Mouse (Mus musculus) thymus, postnatal 14 days (tissue): ENCODE results near the gene Clec4b2.
"Not testable (repeated sequence)": the region's sequence is repeated elsewhere in the genome, so short reads cannot be mapped to it uniquely, and the experiment has no call there.

Experiments used
- DNase-seq: peaks from one replicate; pipeline ENCODE4 v3.0.0; 2021

The Clec4b2 gene

DNA sequence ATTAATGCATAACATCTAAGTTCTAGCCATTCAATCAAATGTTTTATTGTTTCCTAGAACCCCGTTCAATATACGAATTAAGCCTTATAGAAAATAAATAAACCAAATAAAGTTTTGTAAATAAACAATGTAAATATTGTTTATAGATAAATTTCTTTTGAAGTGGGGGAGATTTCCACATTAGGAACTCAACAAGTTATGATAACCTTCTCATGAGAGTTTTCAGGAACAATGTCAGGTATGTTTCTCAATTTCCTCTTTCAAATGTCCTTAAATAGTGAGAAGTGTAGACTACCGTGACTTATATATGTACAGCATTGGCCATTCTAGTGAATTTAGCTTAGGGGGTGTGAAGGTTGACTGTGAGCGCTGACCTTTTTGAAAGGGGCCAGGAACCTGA lies at the start of gene Clec4b2:
Gene Clec4b2, plus strand, starts transcription at position 301 of the 400 bp plus-strand sequence.
- DNase-seq = no peak

DNA sequence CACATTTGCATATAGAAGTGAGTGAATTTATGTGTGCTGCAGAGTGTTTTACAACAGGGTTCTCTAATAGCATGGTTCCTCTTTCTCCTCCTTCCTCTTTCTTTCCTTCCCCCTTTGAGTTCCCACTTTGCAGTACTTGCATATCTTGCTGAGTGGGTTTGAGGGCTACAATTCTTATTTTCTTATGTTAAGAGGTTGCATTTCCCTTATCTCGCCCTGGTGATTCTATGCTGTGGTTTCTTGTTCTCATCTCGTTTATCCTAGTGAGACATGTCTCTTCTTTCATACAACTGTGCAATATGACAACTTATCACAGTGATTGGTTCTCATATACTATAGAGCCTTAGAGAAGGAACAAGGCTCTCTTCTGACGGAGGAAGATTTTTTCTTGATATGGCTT lies 49.5 kb upstream of the Clec4b2 start:
- DNase-seq = no peak

DNA sequence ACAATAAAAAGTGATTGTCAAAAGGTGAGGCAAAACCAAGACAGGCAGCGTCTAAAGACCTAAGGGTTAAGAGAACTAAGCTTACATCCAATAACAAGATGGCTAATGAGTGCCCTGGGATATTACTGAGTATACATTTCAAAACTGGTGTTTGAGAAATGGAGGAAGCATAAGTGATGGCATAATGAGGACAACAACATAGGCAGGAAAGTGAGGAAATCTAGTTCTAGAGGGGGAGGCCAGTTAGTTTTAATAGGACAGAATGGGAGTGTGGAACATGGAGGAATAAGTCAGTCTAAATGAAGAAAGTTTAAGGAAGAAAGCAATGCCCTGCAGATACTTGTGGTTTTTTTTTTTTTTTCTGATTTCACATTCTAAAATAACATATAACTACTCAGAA lies 45.5 kb upstream of the Clec4b2 start:
- no peak for DNase-seq

GRCm38 (mm10) chr6:123137766-123138526 lies 34.7 kb upstream of the Clec4b2 start:
- DNase-seq = not testable (repeated sequence)

DNA sequence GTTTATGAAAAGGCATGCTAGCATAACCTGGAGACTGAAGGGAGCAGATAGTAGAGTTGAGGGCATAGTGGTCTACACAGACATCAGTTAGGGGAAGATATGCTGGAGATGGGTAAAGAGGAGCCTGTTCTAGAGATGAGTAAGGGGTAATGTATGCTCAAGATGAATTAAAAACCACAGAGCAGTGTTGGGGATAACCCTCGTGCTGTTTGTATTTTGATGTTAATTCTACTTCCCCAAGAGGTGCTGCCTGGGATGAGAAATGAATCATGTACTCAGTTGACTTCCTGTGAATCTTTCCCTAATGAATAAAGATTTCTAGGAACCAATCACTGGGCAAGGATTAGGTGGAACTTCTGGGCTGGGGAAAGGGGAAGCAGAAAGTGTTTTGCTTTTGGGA lies 2.6 kb upstream of the Clec4b2 start:
- no peak for DNase-seq

DNA sequence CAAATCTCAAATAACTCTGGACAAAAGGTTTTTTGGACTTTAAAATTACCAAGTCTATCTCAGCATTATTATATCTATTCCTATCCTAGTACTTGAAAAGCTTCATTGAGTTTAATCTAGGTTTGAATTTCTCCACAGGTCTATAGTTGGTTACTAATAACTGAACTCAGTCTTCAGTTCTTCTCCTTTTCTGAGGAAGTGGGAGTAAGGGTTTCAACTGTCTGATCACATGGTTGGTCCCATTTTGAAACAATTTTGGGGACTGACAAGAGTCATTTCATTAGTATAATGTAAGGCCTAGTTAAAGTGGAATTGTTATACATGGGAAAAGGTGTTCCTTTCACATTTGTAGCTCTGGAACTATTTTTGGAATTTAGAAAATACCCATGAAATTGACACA lies 1.7 kb upstream of the Clec4b2 start:
- no peak for DNase-seq

GRCm38 (mm10) chr6:123175549-123175948 lies 2.9 kb downstream of the Clec4b2 start:
- no peak for DNase-seq

GRCm38 (mm10) chr6:123184862-123185261 lies 12.2 kb downstream of the Clec4b2 start:
- DNase-seq = not testable (repeated sequence)

DNA sequence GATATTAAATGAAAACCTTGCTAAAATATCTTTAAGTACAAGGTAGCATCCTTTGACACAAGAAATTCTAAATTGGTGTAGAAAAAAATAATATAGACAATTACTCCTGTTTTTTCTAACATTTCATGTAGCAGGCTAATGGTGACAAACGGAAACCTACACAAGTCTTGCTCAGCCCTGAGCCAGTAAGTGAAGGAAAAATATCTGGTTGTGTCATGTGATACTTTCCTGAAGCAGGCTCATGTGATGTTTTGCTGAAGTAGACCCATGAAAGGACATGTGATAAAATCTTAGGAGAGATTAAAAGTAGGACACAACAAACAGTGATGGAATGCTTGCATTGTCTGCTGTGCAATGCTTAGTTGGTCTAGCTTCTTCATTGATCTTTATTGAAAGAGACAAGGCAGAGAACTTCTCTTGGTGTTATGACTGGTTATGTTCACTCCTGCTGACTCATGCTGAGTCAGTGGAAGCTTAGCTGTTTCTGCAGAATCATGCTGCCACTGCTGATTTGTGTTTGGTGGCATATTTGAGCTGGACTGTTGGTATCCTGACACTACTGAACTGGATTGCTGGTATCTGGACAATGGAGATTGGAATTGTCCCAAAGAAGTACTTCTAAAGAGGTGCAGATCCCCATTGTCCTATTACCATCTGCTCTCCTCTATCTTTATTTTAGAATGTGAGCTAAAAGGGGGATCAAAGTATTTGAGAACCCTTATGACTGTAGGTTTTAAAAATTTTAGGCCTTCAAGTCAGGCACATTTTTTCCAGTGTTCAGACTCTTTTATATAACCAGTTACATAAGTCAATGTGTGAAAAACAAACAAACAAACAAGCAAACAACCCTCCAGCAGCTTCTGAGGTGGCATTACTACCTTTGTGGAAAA lies 34.7 kb downstream of the Clec4b2 start:
- DNase-seq = no peak

- not testable (repeated sequence) for DNase-seq
Observed at GRCm38 (mm10) chr6:123208077-123208439, 35.4 kb downstream of the Clec4b2 start.

- no peak for DNase-seq
Observed at GRCm38 (mm10) chr6:123211726-123212125, 39.0 kb downstream of the Clec4b2 start.

DNA sequence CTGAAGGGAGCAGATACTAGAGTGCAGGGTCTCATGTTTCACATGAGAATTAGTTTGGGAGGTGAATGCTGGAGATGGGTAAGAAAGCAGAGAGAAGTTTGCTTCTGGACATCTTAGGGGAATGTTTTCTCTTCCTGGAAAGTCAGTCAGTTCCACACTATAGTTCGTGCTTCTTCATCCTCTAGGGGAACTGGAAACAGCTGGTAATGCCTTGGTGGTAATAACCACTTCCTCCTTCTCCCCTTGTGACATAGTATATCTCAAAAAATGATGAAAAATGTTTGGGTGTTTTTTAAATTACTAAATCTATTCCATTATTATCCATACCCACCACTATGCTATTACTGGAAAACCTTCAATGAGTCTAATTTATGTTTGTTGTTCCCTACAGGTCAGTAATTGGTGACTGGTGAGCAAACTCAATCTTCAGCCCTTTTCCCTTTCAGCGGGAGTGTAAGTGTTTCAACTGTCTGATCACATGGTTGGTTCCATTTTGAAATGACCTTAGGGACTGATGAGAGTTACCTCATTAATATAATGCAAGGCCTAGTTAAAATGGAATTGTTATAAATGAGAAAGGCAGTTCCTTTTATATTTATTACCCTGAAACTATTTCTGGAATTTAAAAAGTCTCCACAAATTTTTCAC lies 55.0 kb downstream of the Clec4b2 start:
- DNase-seq = no peak

DNA sequence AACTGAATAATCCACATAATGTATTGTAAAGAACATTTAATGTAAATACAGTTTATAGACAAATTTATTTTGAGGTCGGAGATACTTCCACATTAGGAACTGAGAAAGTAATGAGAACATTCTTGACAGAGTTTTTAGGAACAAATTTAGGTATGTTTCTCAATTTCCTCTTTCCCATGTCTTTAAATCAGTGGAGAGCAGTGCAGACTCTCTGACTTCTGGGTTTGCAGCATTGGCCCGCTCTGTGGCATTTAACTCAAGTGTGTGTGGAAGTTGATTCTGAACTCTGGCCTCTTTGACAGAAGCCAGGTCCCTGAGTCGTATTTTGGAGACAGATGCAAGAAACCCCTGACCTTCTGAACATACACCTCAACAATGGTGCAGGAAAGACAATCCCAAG lies 57.0 kb downstream of the Clec4b2 start, which contains the start of gene Clec4n:
Gene Clec4n, plus strand, starts transcription at position 200 of the 400 bp plus-strand sequence.
- no peak for DNase-seq

GRCm38 (mm10) chr6:123231149-123231548 lies 58.5 kb downstream of the Clec4b2 start:
- no peak for DNase-seq

- no peak for DNase-seq
Observed at GRCm38 (mm10) chr6:123237582-123237981, 64.9 kb downstream of the Clec4b2 start.

GRCm38 (mm10) chr6:123244201-123244600 lies 71.5 kb downstream of the Clec4b2 start:
- no peak for DNase-seq

- DNase-seq = not testable (repeated sequence)
Observed at GRCm38 (mm10) chr6:123248862-123249261, 76.2 kb downstream of the Clec4b2 start.

GRCm38 (mm10) chr6:123252735-123253134 lies 80.0 kb downstream of the Clec4b2 start:
- DNase-seq = no peak
